Mouse (Mus musculus): ENCODE results near the gene Ccl25.

The Ccl25 gene

GRCm38 (mm10) chr8:4324983-4325750, at the start of gene Ccl25, which contains the start of gene Elavl1:
Ccl25 (plus strand) TSS chr8:4325210.
Elavl1 (minus strand) TSS chr8:4325413.
- peak; percentile 97 for DNase-seq (ENCODE audit: low read depth, low spot score)

- peak; percentile 97 for DNase-seq (ENCODE audit: low read depth, low spot score)
Observed at GRCm38 (mm10) chr8:4275275-4276110, 49.5 kb upstream of the Ccl25 start, which contains the start of gene Timm44. Timm44 (minus strand) TSS chr8:4275913.

- DNase-seq (ENCODE audit: low read depth, low spot score), result no peak
Observed at GRCm38 (mm10) chr8:4276111-4276465, 48.9 kb upstream of the Ccl25 start.

- DNase-seq (ENCODE audit: low read depth, low spot score), result no peak
Observed at GRCm38 (mm10) chr8:4292738-4293137, 32.3 kb upstream of the Ccl25 start.

GRCm38 (mm10) chr8:4297822-4298221, 27.2 kb upstream of the Ccl25 start:
- DNase-seq (ENCODE audit: low read depth, low spot score), result no peak

- DNase-seq (ENCODE audit: low read depth, low spot score), result no peak
Observed at GRCm38 (mm10) chr8:4304124-4304547, 20.9 kb upstream of the Ccl25 start.

- DNase-seq (ENCODE audit: low read depth, low spot score), result no peak
Observed at GRCm38 (mm10) chr8:4305838-4306237, 19.2 kb upstream of the Ccl25 start.

GRCm38 (mm10) chr8:4312104-4312503, 12.9 kb upstream of the Ccl25 start:
- no peak for DNase-seq (ENCODE audit: low read depth, low spot score)

GRCm38 (mm10) chr8:4313254-4314124, 11.5 kb upstream of the Ccl25 start:
- no peak for DNase-seq (ENCODE audit: low read depth, low spot score)

GRCm38 (mm10) chr8:4314852-4315251, 10.2 kb upstream of the Ccl25 start:
- no peak for DNase-seq (ENCODE audit: low read depth, low spot score)

- no peak for DNase-seq (ENCODE audit: low read depth, low spot score)
Observed at GRCm38 (mm10) chr8:4318124-4318523, 6.9 kb upstream of the Ccl25 start.

GRCm38 (mm10) chr8:4318796-4319572, 6.0 kb upstream of the Ccl25 start:
- DNase-seq (ENCODE audit: low read depth, low spot score), result no peak

- DNase-seq (ENCODE audit: low read depth, low spot score), result no peak
Observed at GRCm38 (mm10) chr8:4319573-4319872, 5.5 kb upstream of the Ccl25 start.

- no peak for DNase-seq (ENCODE audit: low read depth, low spot score)
Observed at GRCm38 (mm10) chr8:4320404-4320803, 4.6 kb upstream of the Ccl25 start.

- no peak for DNase-seq (ENCODE audit: low read depth, low spot score)
Observed at GRCm38 (mm10) chr8:4321031-4321430, 4.0 kb upstream of the Ccl25 start.

GRCm38 (mm10) chr8:4322470-4322869, 2.5 kb upstream of the Ccl25 start:
- DNase-seq (ENCODE audit: low read depth, low spot score), result peak; percentile 92

- DNase-seq (ENCODE audit: low read depth, low spot score), result no peak
Observed at GRCm38 (mm10) chr8:4323917-4324316, 1.1 kb upstream of the Ccl25 start.

GRCm38 (mm10) chr8:4324525-4324924, 485 bp upstream of the Ccl25 start:
- DNase-seq (ENCODE audit: low read depth, low spot score), result peak; percentile 53

GRCm38 (mm10) chr8:4325751-4326036, 684 bp downstream of the Ccl25 start:
- no peak for DNase-seq (ENCODE audit: low read depth, low spot score)

- no peak for DNase-seq (ENCODE audit: low read depth, low spot score)
Observed at GRCm38 (mm10) chr8:4329000-4329399, 4.0 kb downstream of the Ccl25 start.

- no peak for DNase-seq (ENCODE audit: low read depth, low spot score)
Observed at GRCm38 (mm10) chr8:4333966-4334365, 9.0 kb downstream of the Ccl25 start.
